Mouse (Mus musculus) olfactory bulb, adult 2 months (tissue): ENCODE data around the gene Izumo1r.

Experiments
- CTCF ChIP-seq: fragments of 200-500 bp; IDR thresholded peaks from 2 replicates; pipeline ENCODE4 v1.5.1; 2012; ENCODE audit warnings: low read depth, mild to moderate bottlenecking, low read length, moderate library complexity; ENCODE audit not compliant: insufficient read depth
- POLR2A ChIP-seq: fragments of 200-500 bp; IDR thresholded peaks from 2 replicates; pipeline ENCODE4 v1.6.1; 2012; ENCODE audit warnings: mild to moderate bottlenecking, low read depth, low read length, moderate library complexity; ENCODE audit not compliant: insufficient read depth

GRCm38 (mm10) chr9:14841878-14842761 lies 61.6 kb downstream of the Izumo1r start:
- no peak for TF ChIP-seq CTCF
- TF ChIP-seq POLR2A, result no peak
